Mouse (Mus musculus): ENCODE measurements around the gene Myo1e.

- TF ChIP-seq CTCF (IDR thresholded peaks at IDR 0.05; ENCODE audit: control insufficient read depth, insufficient read depth, low read length) (no peak), POLR2A (IDR thresholded peaks at IDR 0.05; ENCODE audit: borderline replicate concordance, control insufficient read depth, low read depth, low read length) (no peak)
Observed at GRCm38 (mm10) chr9:70318601-70319000, 111.5 kb downstream of the Myo1e start.
